Mouse (Mus musculus) liver, embryonic 11.5 days (tissue): ENCODE measurements around the gene Adgrf5. TPM values are rescaled to one million over a fixed set of nuclear protein-coding genes. Genes with fewer than 3 reads are reported as not detected.

Source experiments
- ATAC-seq: fragments of 200-750 bp; cut with Nextera tagmentation; replicated peaks from 2 replicates; pipeline ENCODE4 v1.8.0; 2017; ENCODE audit warnings: moderate number of reproducible peaks, mild to moderate bottlenecking, moderate TSS enrichment, moderate library complexity; ENCODE audit not compliant: low FRiP score
- DNase-seq: peaks from one replicate; pipeline ENCODE4 v3.0.0-alpha.2; 2017; ENCODE audit warnings: low spot score
- H3K27ac ChIP-seq: fragments of 300-500 bp; sonication (generic); 2 replicates; pipeline ENCODE4 v1.5.1; 2014; ENCODE audit warnings: mild to moderate bottlenecking, low read depth, low read length, control low read depth
- H3K27me3 ChIP-seq: fragments of 300-500 bp; sonication (generic); replicated peaks from 2 replicates; pipeline ENCODE4 v1.6.1; 2014; ENCODE audit warnings: low read length, mixed read lengths; ENCODE audit not compliant: control insufficient read depth, insufficient read depth
- H3K36me3 ChIP-seq: fragments of 300-500 bp; sonication (generic); 2 replicates; pipeline ENCODE4 v1.6.1; 2014; ENCODE audit warnings: mild to moderate bottlenecking, low read length, moderate library complexity, mixed read lengths; ENCODE audit not compliant: control insufficient read depth, insufficient read depth
- H3K4me1 ChIP-seq: fragments of 300-500 bp; sonication (generic); replicated peaks from 2 replicates; pipeline ENCODE4 v1.6.1; 2014; ENCODE audit warnings: low read length, mixed read lengths; ENCODE audit not compliant: control insufficient read depth, insufficient read depth
- H3K4me2 ChIP-seq: fragments of 300-500 bp; sonication (generic); 2 replicates; pipeline ENCODE4 v1.6.1; 2014; ENCODE audit warnings: mild to moderate bottlenecking, control low read depth, moderate library complexity
- H3K4me3 ChIP-seq: fragments of 300-500 bp; sonication (generic); 2 replicates; pipeline ENCODE4 v1.5.1; 2014; ENCODE audit warnings: low read depth, low read length, control low read depth
- H3K9ac ChIP-seq: fragments of 300-500 bp; sonication (generic); 2 replicates; pipeline ENCODE4 v1.6.1; 2014; ENCODE audit warnings: low read depth, low read length, control low read depth
- H3K9me3 ChIP-seq: fragments of 300-500 bp; sonication (generic); 2 replicates; pipeline ENCODE4 v1.6.1; 2016; ENCODE audit warnings: low read length, inconsistent platforms, mixed read lengths; ENCODE audit not compliant: control insufficient read depth
- WGBS: fragments of 180-500 bp; shearing (Covaris S2); extraction: QIAGEN DNeasy Blood & Tissue Kit; methylation state at CpG from one replicate; pipeline ENCODE4 v1.1.7; 2014; 5-methylcytosine and 5-hydroxymethylcytosine counted together
- polyA plus RNA-seq: library from polyadenylated mRNA; unstranded; fragments of >200 nt; fragmentation: Nextera tagmentation; extraction: Ambion mirVana; gene quantifications from 2 replicates; pipeline ENCODE4 v1.2.1, GENCODE M21; 2014

The Adgrf5 gene
- polyA plus RNA-seq, 1 experiment from 2014 or later = 9.3 TPM

- DNase-seq (no peak), ATAC-seq (no peak)
- WGBS = 76% methylated on average over 9 of the region's 9 CpGs
These were observed 31.9 kb downstream of the Adgrf5 start for GRCm38 (mm10) chr17:43392191-43392590.

GRCm38 (mm10) chr17:43393669-43394068 is 33.4 kb downstream of the Adgrf5 start:
- no peaks in the 10 kb centered on the region for H3K27me3 ChIP-seq
- H3K36me3 ChIP-seq = no peaks in the 10 kb centered on the region
- peaks cover 5% of the 10 kb centered on the region; the same call in 1 of the 2 replicates for H3K4me1 ChIP-seq
- H3K4me2 ChIP-seq = no peak overlapping the region
- H3K9ac ChIP-seq = no peak overlapping the region
- ATAC-seq (no peak), DNase-seq (no peak)
- no peaks in the 10 kb centered on the region for H3K9me3 ChIP-seq
- H3K4me3 ChIP-seq = no peak overlapping the region
- 77% methylated on average over 8 of the region's 8 CpGs for WGBS
- H3K27ac ChIP-seq = no peak overlapping the region

More at GRCm38 (mm10) chr17:43392191-43392590, 31.9 kb downstream of the Adgrf5 start:
- H3K4me1 ChIP-seq = peaks cover 5% of the 10 kb centered on the region; the same call in 1 of the 2 replicates
- H3K4me2 ChIP-seq = no peak overlapping the region
- no peaks in the 10 kb centered on the region for H3K27me3 ChIP-seq
- no peaks in the 10 kb centered on the region for H3K9me3 ChIP-seq
- no peak overlapping the region for H3K9ac ChIP-seq
- no peak overlapping the region for H3K27ac ChIP-seq
- H3K36me3 ChIP-seq = no peaks in the 10 kb centered on the region
- H3K4me3 ChIP-seq = no peak overlapping the region

GRCm38 (mm10) chr17:43395400-43396258 is 35.4 kb downstream of the Adgrf5 start:
- Histone ChIP-seq H3K4me1 (peaks cover 5% of the 10 kb centered on the region; the same call in 1 of the 2 replicates), H3K4me3 (no peak overlapping the region), H3K9me3 (no peaks in the 10 kb centered on the region), H3K9ac (no peak overlapping the region), H3K36me3 (no peaks in the 10 kb centered on the region), H3K27ac (no peak overlapping the region), H3K27me3 (no peaks in the 10 kb centered on the region), H3K4me2 (peak overlapping the region; percentile 9; the same call in 1 of the 2 replicates)
- ATAC-seq = peak; percentile 82
- no peak for DNase-seq
- 41% methylated on average over 12 of the region's 12 CpGs for WGBS

- H3K27me3 ChIP-seq = no peaks in the 10 kb centered on the region
- no peaks in the 10 kb centered on the region for H3K9me3 ChIP-seq
- H3K27ac ChIP-seq = no peak overlapping the region
- ATAC-seq (no peak), DNase-seq (no peak)
- H3K4me3 ChIP-seq = no peak overlapping the region
- no peak overlapping the region for H3K4me2 ChIP-seq
- H3K9ac ChIP-seq = no peak overlapping the region
- 70% methylated on average over 7 of the region's 7 CpGs for WGBS
- H3K36me3 ChIP-seq = no peaks in the 10 kb centered on the region
- peaks cover 5% of the 10 kb centered on the region; the same call in 1 of the 2 replicates for H3K4me1 ChIP-seq
These were observed 38.4 kb downstream of the Adgrf5 start for GRCm38 (mm10) chr17:43398612-43399011.

GRCm38 (mm10) chr17:43399151-43399550 is 38.9 kb downstream of the Adgrf5 start:
- Histone ChIP-seq H3K27ac (no peak overlapping the region), H3K4me3 (no peak overlapping the region), H3K27me3 (no peaks in the 10 kb centered on the region), H3K36me3 (no peaks in the 10 kb centered on the region), H3K4me1 (peaks cover 5% of the 10 kb centered on the region; the same call in 1 of the 2 replicates), H3K4me2 (no peak overlapping the region), H3K9ac (no peak overlapping the region), H3K9me3 (no peaks in the 10 kb centered on the region)
- ATAC-seq = no peak
- 74% methylated on average over 3 of the region's 3 CpGs for WGBS
- no peak for DNase-seq

- no peaks in the 10 kb centered on the region for H3K9me3 ChIP-seq
- H3K4me3 ChIP-seq = no peak overlapping the region
- H3K9ac ChIP-seq = no peak overlapping the region
- H3K36me3 ChIP-seq = no peaks in the 10 kb centered on the region
- H3K4me2 ChIP-seq = no peak overlapping the region
- no peaks in the 10 kb centered on the region for H3K27me3 ChIP-seq
- DNase-seq (no peak), ATAC-seq (no peak)
- peaks cover 5% of the 10 kb centered on the region; the same call in 1 of the 2 replicates for H3K4me1 ChIP-seq
- H3K27ac ChIP-seq = no peak overlapping the region
- WGBS = 69% methylated on average over 10 of the region's 10 CpGs
These were observed 40.2 kb downstream of the Adgrf5 start for GRCm38 (mm10) chr17:43400483-43400882.

- Histone ChIP-seq H3K4me1 (no peaks in the 10 kb centered on the region), H3K4me3 (no peak overlapping the region), H3K9ac (no peak overlapping the region), H3K4me2 (no peak overlapping the region), H3K9me3 (no peaks in the 10 kb centered on the region), H3K27ac (no peak overlapping the region), H3K36me3 (no peaks in the 10 kb centered on the region), H3K27me3 (no peaks in the 10 kb centered on the region)
- no peak for DNase-seq
- 58% methylated on average over 6 of the region's 6 CpGs for WGBS
- no peak for ATAC-seq
These were observed 43.6 kb downstream of the Adgrf5 start for GRCm38 (mm10) chr17:43403851-43404250.

- no peaks in the 10 kb centered on the region for H3K27me3 ChIP-seq
- DNase-seq (no peak), ATAC-seq (no peak)
- WGBS = 73% methylated on average over 5 of the region's 5 CpGs
- no peak overlapping the region for H3K4me2 ChIP-seq
- no peaks in the 10 kb centered on the region for H3K9me3 ChIP-seq
- H3K36me3 ChIP-seq = no peaks in the 10 kb centered on the region
- H3K4me3 ChIP-seq = no peak overlapping the region
- H3K27ac ChIP-seq = no peak overlapping the region
- no peaks in the 10 kb centered on the region for H3K4me1 ChIP-seq
- no peak overlapping the region for H3K9ac ChIP-seq
These were observed 44.2 kb downstream of the Adgrf5 start for GRCm38 (mm10) chr17:43404408-43404807.

- Histone ChIP-seq H3K4me3 (no peak overlapping the region), H3K36me3 (no peaks in the 10 kb centered on the region), H3K27me3 (no peaks in the 10 kb centered on the region), H3K4me2 (no peak overlapping the region), H3K9me3 (no peaks in the 10 kb centered on the region), H3K9ac (no peak overlapping the region), H3K4me1 (no peaks in the 10 kb centered on the region), H3K27ac (no peak overlapping the region)
- WGBS = 65% methylated on average over 3 of the region's 3 CpGs
- DNase-seq (no peak), ATAC-seq (no peak)
These were observed 46.1 kb downstream of the Adgrf5 start for GRCm38 (mm10) chr17:43406321-43406720.
